Mouse (Mus musculus): ENCODE measurements around the gene Ndufa4. TPM values are rescaled to one million over a fixed set of nuclear protein-coding genes. Genes with fewer than 3 reads are reported as not detected.

Gene Ndufa4
- 1,068 and 1,104 TPM in 2 replicates for polyA plus RNA-seq (2015; fragmentation: Nextera tagmentation; extraction: Ambion mirVana)

- Histone ChIP-seq H3K27ac (ENCODE audit: low read depth) (peak within 1 kb of the TSS; percentile 94), H3K36me3 (replicated peaks; ENCODE audit: insufficient read depth, low read length) (peaks cover 9% of the 10 kb centered on the region), H3K9ac (replicated peaks) (peak within 1 kb of the TSS; percentile 82), H3K4me2 (ENCODE audit: low read depth, low read length) (peak within 1 kb of the TSS; percentile 69), H3K4me1 (ENCODE audit: insufficient read depth) (peaks cover 14% of the 10 kb centered on the region), H3K9me3 (ENCODE audit: low read length) (no peaks in the 10 kb centered on the region), H3K4me3 (ENCODE audit: low read depth, low read length) (peak within 1 kb of the TSS; percentile 71), H3K27me3 (ENCODE audit: insufficient read depth, low read length) (no peaks in the 10 kb centered on the region)
- peak; percentile 98 for ATAC-seq
- TF ChIP-seq CTCF (IDR thresholded peaks at IDR 0.05; ENCODE audit: low read depth) (no peak; the same call in 1 of the 2 replicates), EP300 (IDR thresholded peaks at IDR 0.05; ENCODE audit: low read depth) (peak; percentile 92)
- peak; percentile 93 for DNase-seq
- under 1% methylated on average over 59 of the region's 59 CpGs for WGBS (ENCODE audit: insufficient replicate concordance)
Observed at GRCm38 (mm10) chr6:11907269-11908032, at the start of gene Ndufa4, which contains the start of gene Phf14. TSS of gene Ndufa4 (minus strand) at chr6:11907497. TSS of gene Phf14 (plus strand) at chr6:11907809.

GRCm38 (mm10) chr6:11948100-11948499 is 40.8 kb upstream of the Ndufa4 start:
- TF ChIP-seq EP300 (IDR thresholded peaks at IDR 0.05; ENCODE audit: low read depth) (no peak), CTCF (IDR thresholded peaks at IDR 0.05; ENCODE audit: low read depth) (no peak)
- H3K4me3 ChIP-seq (ENCODE audit: low read depth, low read length), result no peak overlapping the region
- no peaks in the 10 kb centered on the region for H3K27me3 ChIP-seq (ENCODE audit: insufficient read depth, low read length)
- H3K4me2 ChIP-seq (ENCODE audit: low read depth, low read length), result no peak overlapping the region
- ATAC-seq (peak; percentile 45), DNase-seq (no peak)
- H3K4me1 ChIP-seq (ENCODE audit: insufficient read depth), result peaks cover 5% of the 10 kb centered on the region; the same call in 1 of the 2 replicates
- H3K36me3 ChIP-seq (replicated peaks; ENCODE audit: insufficient read depth, low read length), result peaks cover 13% of the 10 kb centered on the region
- H3K9ac ChIP-seq (replicated peaks), result no peak overlapping the region
- no peaks in the 10 kb centered on the region for H3K9me3 ChIP-seq (ENCODE audit: low read length)
- WGBS (ENCODE audit: insufficient replicate concordance), result 60% methylated on average over 1 of the region's 1 CpGs
- no peak overlapping the region for H3K27ac ChIP-seq (ENCODE audit: low read depth)

GRCm38 (mm10) chr6:11942089-11942488 is 34.8 kb upstream of the Ndufa4 start:
- WGBS (ENCODE audit: insufficient replicate concordance), result 91% methylated on average over 4 of the region's 4 CpGs
- H3K4me2 ChIP-seq (ENCODE audit: low read depth, low read length), result no peak overlapping the region
- H3K4me3 ChIP-seq (ENCODE audit: low read depth, low read length), result no peak overlapping the region
- no peak for DNase-seq
- no peak overlapping the region for H3K9ac ChIP-seq (replicated peaks)
- H3K27me3 ChIP-seq (ENCODE audit: insufficient read depth, low read length), result no peaks in the 10 kb centered on the region
- ATAC-seq, result no peak
- no peak overlapping the region for H3K27ac ChIP-seq (ENCODE audit: low read depth)
- H3K4me1 ChIP-seq (ENCODE audit: insufficient read depth), result no peaks in the 10 kb centered on the region
- TF ChIP-seq CTCF (IDR thresholded peaks at IDR 0.05; ENCODE audit: low read depth) (no peak), EP300 (IDR thresholded peaks at IDR 0.05; ENCODE audit: low read depth) (no peak)
- peaks cover 19% of the 10 kb centered on the region for H3K36me3 ChIP-seq (replicated peaks; ENCODE audit: insufficient read depth, low read length)
- no peaks in the 10 kb centered on the region for H3K9me3 ChIP-seq (ENCODE audit: low read length)

GRCm38 (mm10) chr6:11940895-11941294 is 33.6 kb upstream of the Ndufa4 start:
- ATAC-seq, result peak; percentile 43; the same call in 1 of the 2 replicates
- H3K9me3 ChIP-seq (ENCODE audit: low read length), result no peaks in the 10 kb centered on the region
- TF ChIP-seq EP300 (IDR thresholded peaks at IDR 0.05; ENCODE audit: low read depth), result peak; percentile 91
- no peak for TF ChIP-seq CTCF (IDR thresholded peaks at IDR 0.05; ENCODE audit: low read depth)
- H3K27me3 ChIP-seq (ENCODE audit: insufficient read depth, low read length), result no peaks in the 10 kb centered on the region
- no peak overlapping the region for H3K27ac ChIP-seq (ENCODE audit: low read depth)
- no peak overlapping the region for H3K9ac ChIP-seq (replicated peaks)
- no peak overlapping the region for H3K4me2 ChIP-seq (ENCODE audit: low read depth, low read length)
- no peak overlapping the region for H3K4me3 ChIP-seq (ENCODE audit: low read depth, low read length)
- no peaks in the 10 kb centered on the region for H3K4me1 ChIP-seq (ENCODE audit: insufficient read depth)
- no peak for DNase-seq
- peaks cover 15% of the 10 kb centered on the region for H3K36me3 ChIP-seq (replicated peaks; ENCODE audit: insufficient read depth, low read length)

GRCm38 (mm10) chr6:11933403-11933802 is 26.1 kb upstream of the Ndufa4 start:
- no peaks in the 10 kb centered on the region for H3K4me1 ChIP-seq (ENCODE audit: insufficient read depth)
- DNase-seq (no peak), ATAC-seq (no peak)
- no peak overlapping the region for H3K4me3 ChIP-seq (ENCODE audit: low read depth, low read length)
- TF ChIP-seq CTCF (IDR thresholded peaks at IDR 0.05; ENCODE audit: low read depth) (no peak), EP300 (IDR thresholded peaks at IDR 0.05; ENCODE audit: low read depth) (no peak)
- H3K36me3 ChIP-seq (replicated peaks; ENCODE audit: insufficient read depth, low read length), result no peaks in the 10 kb centered on the region; the same call in 1 of the 2 replicates
- H3K27me3 ChIP-seq (ENCODE audit: insufficient read depth, low read length), result no peaks in the 10 kb centered on the region
- no peak overlapping the region for H3K4me2 ChIP-seq (ENCODE audit: low read depth, low read length)
- no peaks in the 10 kb centered on the region for H3K9me3 ChIP-seq (ENCODE audit: low read length)
- H3K27ac ChIP-seq (ENCODE audit: low read depth), result no peak overlapping the region
- 85% methylated on average over 7 of the region's 7 CpGs for WGBS (ENCODE audit: insufficient replicate concordance)
- H3K9ac ChIP-seq (replicated peaks), result no peak overlapping the region

GRCm38 (mm10) chr6:11927485-11927884 is 20.2 kb upstream of the Ndufa4 start:
- Histone ChIP-seq H3K27me3 (ENCODE audit: insufficient read depth, low read length) (no peaks in the 10 kb centered on the region), H3K9ac (replicated peaks) (0 out of 2 replicates have a peak overlapping the region, but pooled peaks have one; percentile 99), H3K9me3 (ENCODE audit: low read length) (no peaks in the 10 kb centered on the region), H3K27ac (ENCODE audit: low read depth) (no peak overlapping the region), H3K4me2 (ENCODE audit: low read depth, low read length) (peak overlapping the region; percentile 96; the same call in 1 of the 2 replicates), H3K36me3 (replicated peaks; ENCODE audit: insufficient read depth, low read length) (0 out of 2 replicates have a peak, but pooled peaks cover 4% of the 10 kb centered on the region), H3K4me1 (ENCODE audit: insufficient read depth) (peaks cover 9% of the 10 kb centered on the region; the same call in 1 of the 2 replicates), H3K4me3 (ENCODE audit: low read depth, low read length) (no peak overlapping the region)
- no peak for ATAC-seq
- 54% methylated on average over 6 of the region's 6 CpGs for WGBS (ENCODE audit: insufficient replicate concordance)
- DNase-seq, result no peak
- TF ChIP-seq CTCF (IDR thresholded peaks at IDR 0.05; ENCODE audit: low read depth), result no peak
- no peak for TF ChIP-seq EP300 (IDR thresholded peaks at IDR 0.05; ENCODE audit: low read depth)
